Mouse (Mus musculus) MEL (cell line): ENCODE results near the gene Ndn.

Source experiments
- CTCF ChIP-seq, 3 experiments: IDR thresholded peaks in 2 of 3; conservative IDR thresholded peaks in 1 of 3; 2 replicates each; pipeline ENCODE4 v1.5.1; 2011 to 2012; ENCODE audit warnings: low read length in 3 of 3, low read depth in 2 of 3, mild to moderate bottlenecking in 2 of 3, improper control_type of control experiment in 1 of 3, inconsistent platforms in 1 of 3, mixed read lengths in 1 of 3, moderate library complexity in 1 of 3; ENCODE audit not compliant: control insufficient read depth in 1 of 3, insufficient read depth in 1 of 3, poor library complexity in 1 of 3, severe bottlenecking in 1 of 3
- EP300 ChIP-seq, 2 experiments: IDR thresholded peaks; 2 replicates each; pipeline ENCODE4 v1.6.1; 2011; ENCODE audit warnings: improper control_type of control experiment in 2 of 2, low read length in 2 of 2, low read depth in 1 of 2, mild to moderate bottlenecking in 1 of 2
- GATA1 ChIP-seq: IDR thresholded peaks from 2 replicates; pipeline ENCODE4 v1.6.1; 2011; ENCODE audit warnings: low read depth, low read length, improper control_type of control experiment
- KAT2A ChIP-seq: conservative IDR thresholded peaks from 2 replicates; pipeline ENCODE4 v1.6.1; 2012; ENCODE audit warnings: low read depth, low read length, improper control_type of control experiment, inconsistent platforms
- MAFK ChIP-seq: IDR thresholded peaks from 2 replicates; pipeline ENCODE4 v1.6.1; 2011; ENCODE audit warnings: low read depth, mild to moderate bottlenecking, low read length, improper control_type of control experiment, borderline replicate concordance
- NELFE ChIP-seq: IDR thresholded peaks from 2 replicates; pipeline ENCODE4 v1.6.1; 2011; ENCODE audit warnings: low read depth, low read length, improper control_type of control experiment
- NRF1 ChIP-seq: IDR thresholded peaks from 2 replicates; pipeline ENCODE4 v1.6.1; 2014; ENCODE audit warnings: low read depth, mild to moderate bottlenecking, inconsistent platforms, low read length, improper control_type of control experiment, moderate library complexity; ENCODE audit not compliant: poor library complexity, insufficient read depth, severe bottlenecking
- POLR2A ChIP-seq, 2 experiments: IDR thresholded peaks; 2 replicates each; pipeline ENCODE4 v1.6.1; 2011 to 2012; ENCODE audit warnings: low read length in 2 of 2, mild to moderate bottlenecking in 2 of 2, control low read depth in 1 of 2, improper control_type of control experiment in 1 of 2, low read depth in 1 of 2, moderate library complexity in 1 of 2; ENCODE audit not compliant: control insufficient read depth in 1 of 2, insufficient read depth in 1 of 2, poor library complexity in 1 of 2
- POLR2AphosphoS2 ChIP-seq: IDR thresholded peaks from 2 replicates; pipeline ENCODE4 v1.6.1; 2011; ENCODE audit warnings: low read length, improper control_type of control experiment
- USF2 ChIP-seq, 2 experiments: IDR thresholded peaks; 2 replicates each; pipeline ENCODE4 v1.6.1; 2011 to 2012; ENCODE audit warnings: improper control_type of control experiment in 2 of 2, low read length in 2 of 2, borderline replicate concordance in 1 of 2, inconsistent platforms in 1 of 2, low read depth in 1 of 2, mild to moderate bottlenecking in 1 of 2; ENCODE audit not compliant: insufficient read depth in 1 of 2
- ZC3H11A ChIP-seq: IDR thresholded peaks from 2 replicates; pipeline ENCODE4 v1.6.1; 2012; ENCODE audit warnings: low read depth, mild to moderate bottlenecking, inconsistent platforms, low read length, improper control_type of control experiment
- ZNF384 ChIP-seq: IDR thresholded peaks from 2 replicates; pipeline ENCODE4 v1.6.1; 2012; ENCODE audit warnings: low read depth, mild to moderate bottlenecking, inconsistent platforms, low read length, improper control_type of control experiment

DNA sequence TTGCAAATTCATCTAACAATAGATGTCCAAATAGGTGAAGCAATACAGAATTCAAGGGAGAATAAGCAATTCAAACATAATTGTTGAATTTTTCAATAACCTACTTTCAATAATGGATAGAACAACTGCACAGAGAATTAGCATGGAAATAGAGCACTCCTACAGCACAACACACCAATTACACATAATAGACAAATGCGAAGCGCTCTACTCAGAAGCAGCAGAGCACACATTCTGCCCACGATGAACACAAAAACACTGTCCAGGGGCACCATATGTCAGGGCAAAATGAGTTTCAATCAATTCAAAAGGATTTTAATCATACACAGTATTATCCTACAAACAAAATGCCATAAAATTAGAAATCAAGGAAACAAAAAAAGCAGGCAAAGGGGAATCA is 43.9 kb upstream of the Ndn start:
- no peak for TF ChIP-seq USF2 (IDR thresholded peaks at IDR 0.05; ENCODE audit: borderline replicate concordance in 1 of 2, insufficient read depth in 1 of 2, low read depth in 1 of 2, low read length in 2 of 2)
- TF ChIP-seq ZC3H11A, result no peak
- TF ChIP-seq CTCF (IDR thresholded peaks at IDR 0.05 in 2 of 3, conservative IDR thresholded peaks at IDR 0.05 in 1 of 3; ENCODE audit: control insufficient read depth in 1 of 3, insufficient read depth in 1 of 3, low read depth in 2 of 3, low read length in 3 of 3, poor library complexity in 1 of 3, severe bottlenecking in 1 of 3), result no peak
- no peak for TF ChIP-seq NELFE
- no peak for TF ChIP-seq POLR2A (IDR thresholded peaks at IDR 0.05; ENCODE audit: control insufficient read depth in 1 of 2, insufficient read depth in 1 of 2, low read depth in 1 of 2, low read length in 2 of 2, poor library complexity in 1 of 2)
- no peak for TF ChIP-seq EP300 (IDR thresholded peaks at IDR 0.05; ENCODE audit: low read depth in 1 of 2, low read length in 2 of 2)
- no peak for TF ChIP-seq ZNF384
- TF ChIP-seq KAT2A, result no peak
- TF ChIP-seq NRF1, result no peak
- TF ChIP-seq GATA1, result no peak
- no peak for TF ChIP-seq POLR2AphosphoS2
- no peak for TF ChIP-seq MAFK
